Mouse (Mus musculus): ENCODE results near the gene Gm28434.
A peak's percentile ranks its signal among the peaks of the same experiment; 100 is the strongest.

Gene Gm28434

DNA sequence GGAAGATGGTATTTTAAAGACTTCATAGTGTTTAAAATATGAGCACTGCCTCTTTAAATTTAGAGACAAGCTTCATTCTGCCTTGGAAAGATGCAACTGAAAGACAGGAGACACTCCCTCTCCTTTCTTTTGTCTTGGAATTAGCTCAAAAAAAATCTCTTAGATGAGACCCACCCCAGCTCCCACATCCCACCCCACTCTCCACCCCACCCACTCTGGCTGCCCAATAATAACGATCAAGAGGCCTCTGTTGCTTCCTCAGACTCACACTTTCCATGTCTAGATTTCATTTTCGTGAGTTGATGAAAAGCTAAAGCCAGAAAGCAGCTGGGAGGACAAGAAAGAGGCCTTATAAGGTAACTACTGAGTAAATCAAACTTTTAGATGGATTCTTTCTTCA, at the start of gene Gm28434, which contains the start of gene 2310003L06Rik:
Gene Gm28434 (plus strand): TSS at position 317 of the 400 bp plus-strand sequence.
Gene 2310003L06Rik (plus strand): TSS at position 259 of the 400 bp plus-strand sequence.
- peak; percentile 57 for DNase-seq (ENCODE audit: low read depth, low spot score)

- peak; percentile 7 for DNase-seq (ENCODE audit: low read depth, low spot score)
These were observed 43.9 kb upstream of the Gm28434 start, which contains the start of gene Csn3 for GRCm38 (mm10) chr5:87925372-87925771. TSS of gene Csn3 (plus strand) at chr5:87925579.

DNA sequence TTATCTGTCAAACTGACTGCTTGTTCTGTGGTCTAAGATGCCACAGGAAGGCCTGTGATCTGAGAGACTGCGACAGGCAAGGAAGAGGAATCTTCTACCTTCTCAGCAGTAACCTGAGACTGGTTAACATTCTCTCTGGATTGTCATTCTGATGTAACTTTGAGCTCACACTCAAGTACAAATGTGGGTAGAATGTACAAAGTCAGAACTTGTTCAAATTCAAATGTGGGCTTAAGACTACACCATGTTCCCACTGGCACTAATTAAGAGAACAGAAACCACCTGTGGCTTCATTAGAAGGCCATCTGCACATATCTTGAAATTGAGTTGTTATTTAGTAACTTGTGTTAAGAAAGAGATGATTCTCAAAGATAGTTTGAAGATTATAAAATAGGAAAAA, 37.7 kb upstream of the Gm28434 start:
- DNase-seq (ENCODE audit: low read depth, low spot score), result peak; percentile 63

- DNase-seq (ENCODE audit: low read depth, low spot score), result no peak
These were observed 28.6 kb upstream of the Gm28434 start for GRCm38 (mm10) chr5:87940752-87941151.

- no peak for DNase-seq (ENCODE audit: low read depth, low spot score)
These were observed 26.8 kb upstream of the Gm28434 start for GRCm38 (mm10) chr5:87942515-87942914.

DNA sequence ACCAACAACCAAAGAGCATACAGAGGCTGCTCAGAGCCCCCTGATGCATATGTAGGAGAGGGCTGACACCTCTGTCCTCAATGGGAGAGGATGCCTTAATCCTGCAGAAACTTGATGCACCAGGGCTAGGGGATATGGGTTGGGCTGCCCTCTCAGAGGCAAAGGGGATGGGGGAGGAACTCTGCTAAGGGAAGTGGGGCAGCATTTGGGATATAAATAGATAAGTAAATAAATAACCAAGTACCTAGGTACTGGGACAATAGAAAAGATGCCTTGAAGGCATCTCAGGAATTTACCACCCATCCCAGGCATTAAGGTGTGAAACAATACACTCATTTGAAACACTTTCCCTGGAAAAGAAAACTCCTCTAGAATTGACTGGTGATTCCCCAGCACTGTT, 17.5 kb upstream of the Gm28434 start:
- DNase-seq (ENCODE audit: low read depth, low spot score), result peak; percentile 58

DNA sequence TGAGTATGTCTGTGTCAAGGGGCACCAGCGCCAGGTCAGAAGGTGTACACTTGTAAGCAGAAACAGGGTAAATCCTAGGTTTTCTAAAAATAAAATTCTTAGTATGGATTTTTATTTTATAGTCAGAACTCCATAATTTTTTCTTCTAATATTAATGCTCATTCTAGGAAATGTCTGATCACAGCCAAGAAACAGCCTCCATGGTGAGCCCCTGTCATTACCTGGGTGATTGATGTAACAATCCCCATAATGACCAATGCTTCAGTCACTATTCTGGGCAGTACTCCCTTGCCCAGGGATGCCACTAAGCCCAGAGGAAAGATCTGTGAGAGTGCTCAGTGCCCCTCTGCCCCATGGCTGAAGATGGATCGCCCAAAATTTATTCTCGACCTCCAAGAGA, 9.8 kb downstream of the Gm28434 start, which contains the start of gene Cabs1:
Gene Cabs1 (plus strand): TSS at position 301 of the 400 bp plus-strand sequence.
- no peak for DNase-seq (ENCODE audit: low read depth, low spot score)

- DNase-seq (ENCODE audit: low read depth, low spot score), result no peak
These were observed 13.3 kb downstream of the Gm28434 start for GRCm38 (mm10) chr5:87982468-87983214.

- no peak for DNase-seq (ENCODE audit: low read depth, low spot score)
These were observed 32.9 kb downstream of the Gm28434 start, which contains the start of gene Smr3a for GRCm38 (mm10) chr5:88002249-88002648. TSS of gene Smr3a (plus strand) at chr5:88002549.

DNA sequence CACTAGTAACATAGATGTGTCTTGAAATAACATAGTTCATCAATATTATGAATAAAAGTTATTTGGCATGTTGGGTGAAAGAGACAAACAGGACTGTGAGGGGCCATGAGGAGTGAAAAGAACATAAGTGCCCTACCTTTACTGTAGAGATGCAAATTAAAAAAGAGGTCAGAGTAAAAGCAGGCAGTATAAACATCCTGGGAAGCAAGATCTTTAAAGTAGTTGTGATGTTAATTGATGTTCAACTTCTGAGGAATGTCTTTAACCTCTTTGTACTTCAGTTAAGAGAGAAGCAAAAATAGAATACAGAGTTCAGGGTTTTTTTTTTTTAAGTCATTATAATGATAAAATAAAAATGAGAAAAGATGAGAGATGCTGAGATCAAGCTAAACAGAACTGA, 35.9 kb downstream of the Gm28434 start:
- DNase-seq (ENCODE audit: low read depth, low spot score), result peak; percentile 51
